Mouse (Mus musculus) hindlimb bud, embryonic 11.5 days (tissue): ENCODE data around the gene Uhmk1.
"Not testable (repeated sequence)": the region's sequence is repeated elsewhere in the genome, so short reads cannot be mapped to it uniquely, and the experiment has no call there.

Source experiments
- DNase-seq: peaks from one replicate; pipeline ENCODE4 v3.0.0-alpha.2; 2012; ENCODE audit warnings: low read depth, low spot score; ENCODE audit errors: extremely low spot score

Uhmk1 gene

GRCm38 (mm10) chr1:170214757-170215522 lies at the start of gene Uhmk1:
Gene Uhmk1 (minus strand): TSS chr1:170215397.
- no peak for DNase-seq

DNA sequence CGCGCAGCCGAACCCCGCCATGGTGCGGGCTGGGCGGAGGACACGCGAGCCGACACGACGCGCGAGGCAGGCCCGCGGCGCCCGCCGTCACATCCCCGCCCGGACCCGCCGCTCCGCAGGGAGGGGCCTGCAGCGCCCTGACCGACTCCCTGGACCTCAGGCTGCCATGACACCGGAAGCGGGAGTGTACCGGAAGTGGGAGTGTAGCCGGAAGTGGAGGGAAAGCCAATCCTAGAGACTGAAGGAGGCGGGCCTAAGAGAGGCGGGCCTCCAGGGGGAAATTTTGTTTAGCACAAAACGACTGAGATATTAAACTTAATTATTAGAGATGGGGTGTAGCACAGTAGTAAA lies 40.3 kb upstream of the Uhmk1 start:
- peak; percentile 14 for DNase-seq

- no peak for DNase-seq
These were observed 39.8 kb upstream of the Uhmk1 start for GRCm38 (mm10) chr1:170254893-170255559.

GRCm38 (mm10) chr1:170245016-170245415 lies 29.8 kb upstream of the Uhmk1 start:
- no peak for DNase-seq

DNA sequence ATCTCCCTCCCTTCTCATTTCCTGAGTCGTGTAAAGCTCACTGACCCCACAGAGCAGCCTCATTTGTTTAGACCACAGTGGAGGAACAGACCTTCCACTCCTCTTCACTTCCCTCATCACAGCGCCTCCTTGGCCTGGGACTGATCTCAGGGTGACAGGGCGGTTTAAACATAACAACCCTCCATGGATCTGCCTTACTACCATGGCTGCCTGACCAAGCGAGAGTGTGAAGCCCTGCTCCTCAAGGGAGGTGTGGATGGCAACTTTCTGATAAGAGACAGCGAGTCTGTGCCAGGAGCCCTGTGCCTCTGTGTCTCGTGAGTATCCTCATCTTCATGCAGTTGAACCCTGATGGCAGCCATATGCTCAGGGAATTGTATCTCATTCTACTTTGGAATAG lies 17.5 kb upstream of the Uhmk1 start, which contains the start of gene Sh2d1b2:
Gene Sh2d1b2, plus strand, starts transcription at position 62 of the 400 bp plus-strand sequence.
- not testable (repeated sequence) for DNase-seq

DNA sequence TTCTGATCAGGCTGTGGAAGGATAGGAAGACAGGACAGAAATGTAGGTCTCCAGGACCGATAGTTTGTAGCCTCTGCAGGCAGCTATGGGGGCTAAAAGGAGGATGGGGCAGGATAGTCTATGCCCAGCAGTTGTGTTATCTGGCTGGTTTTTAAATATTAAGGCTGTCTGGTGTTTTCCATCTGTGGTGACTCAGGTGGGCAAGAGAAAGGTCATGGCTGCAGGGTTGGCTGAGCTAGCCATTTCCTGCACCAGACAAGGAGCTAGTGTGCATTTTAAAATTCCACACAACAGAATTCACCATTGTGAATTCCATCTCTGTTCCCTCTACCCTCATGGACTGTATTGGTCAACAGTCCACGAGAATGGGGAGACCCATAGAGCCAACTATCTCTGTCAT lies 8.1 kb upstream of the Uhmk1 start:
- DNase-seq = no peak

DNA sequence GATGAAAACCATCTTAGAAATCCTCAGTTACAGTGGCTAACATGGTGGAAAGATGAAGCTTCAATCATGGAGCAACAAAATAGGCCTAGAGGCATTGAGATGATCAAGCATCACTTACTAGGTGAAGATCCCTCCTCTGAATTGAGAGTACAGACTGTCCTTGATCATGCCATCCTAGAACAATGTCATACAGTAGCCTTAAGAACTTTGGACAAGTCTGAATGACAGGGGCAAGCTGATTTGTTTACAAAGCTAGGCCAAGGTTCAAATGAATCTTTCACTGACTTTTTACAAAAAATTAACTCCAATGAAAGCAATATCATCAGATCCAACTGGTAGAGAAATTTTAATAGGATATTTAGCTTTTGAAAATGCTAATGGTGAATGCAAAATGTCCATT lies 5.2 kb upstream of the Uhmk1 start:
- no peak for DNase-seq

DNA sequence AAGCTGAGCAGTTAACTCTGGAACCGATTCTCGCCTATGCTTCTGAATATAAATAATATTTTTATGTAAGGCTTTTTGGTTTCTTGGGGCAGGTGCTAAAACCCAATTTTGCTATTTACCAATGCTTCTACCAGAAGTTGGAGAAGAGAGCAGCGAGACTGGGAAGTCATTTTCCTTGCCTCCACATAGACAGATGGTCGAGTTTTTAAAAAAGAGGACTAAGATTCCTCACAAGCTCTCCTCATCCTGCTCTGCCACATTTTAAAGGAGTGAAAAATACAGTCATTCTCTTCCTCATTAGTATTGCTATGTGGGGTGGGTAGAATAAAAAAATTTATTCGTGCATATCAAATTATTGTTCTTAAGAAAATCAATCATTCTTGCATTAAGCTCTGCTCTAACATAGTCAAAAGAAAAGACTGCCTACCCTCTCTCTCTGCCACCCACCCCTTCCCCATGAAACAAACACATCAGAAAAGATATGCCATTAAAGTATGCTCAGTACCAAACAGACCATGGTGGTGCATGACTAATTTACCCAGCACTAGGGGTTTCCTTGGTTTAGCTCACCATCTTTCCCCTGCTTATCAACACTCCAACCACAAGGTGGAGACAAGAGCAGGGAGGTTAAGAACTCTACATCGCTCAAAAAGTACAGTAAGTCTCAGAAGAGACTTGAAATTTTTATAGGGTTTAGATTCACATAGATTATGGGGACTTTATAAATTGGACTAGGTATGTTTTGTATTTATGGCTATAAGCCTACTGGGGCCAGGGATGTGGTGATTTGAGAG lies 3.1 kb upstream of the Uhmk1 start:
- DNase-seq = no peak

GRCm38 (mm10) chr1:170215590-170215989 lies 393 bp upstream of the Uhmk1 start:
- DNase-seq = no peak

DNA sequence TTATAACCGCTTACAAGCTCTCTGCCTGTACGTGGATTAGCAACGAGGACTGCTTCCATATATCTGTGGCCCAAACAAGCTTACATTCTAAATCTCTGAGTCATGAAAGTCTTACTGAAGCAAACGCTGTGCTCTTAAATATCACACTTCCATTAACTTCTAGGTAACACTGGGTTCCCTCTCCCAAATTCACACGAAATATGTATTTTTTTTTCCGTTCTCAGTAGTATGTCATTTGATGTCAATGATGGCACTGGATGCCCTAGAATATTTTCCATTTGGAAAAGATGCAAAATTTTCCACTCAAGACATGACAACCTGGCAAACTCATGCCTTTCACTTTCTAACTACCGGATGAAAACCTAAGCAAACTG lies 827 bp downstream of the Uhmk1 start:
- DNase-seq = no peak

DNA sequence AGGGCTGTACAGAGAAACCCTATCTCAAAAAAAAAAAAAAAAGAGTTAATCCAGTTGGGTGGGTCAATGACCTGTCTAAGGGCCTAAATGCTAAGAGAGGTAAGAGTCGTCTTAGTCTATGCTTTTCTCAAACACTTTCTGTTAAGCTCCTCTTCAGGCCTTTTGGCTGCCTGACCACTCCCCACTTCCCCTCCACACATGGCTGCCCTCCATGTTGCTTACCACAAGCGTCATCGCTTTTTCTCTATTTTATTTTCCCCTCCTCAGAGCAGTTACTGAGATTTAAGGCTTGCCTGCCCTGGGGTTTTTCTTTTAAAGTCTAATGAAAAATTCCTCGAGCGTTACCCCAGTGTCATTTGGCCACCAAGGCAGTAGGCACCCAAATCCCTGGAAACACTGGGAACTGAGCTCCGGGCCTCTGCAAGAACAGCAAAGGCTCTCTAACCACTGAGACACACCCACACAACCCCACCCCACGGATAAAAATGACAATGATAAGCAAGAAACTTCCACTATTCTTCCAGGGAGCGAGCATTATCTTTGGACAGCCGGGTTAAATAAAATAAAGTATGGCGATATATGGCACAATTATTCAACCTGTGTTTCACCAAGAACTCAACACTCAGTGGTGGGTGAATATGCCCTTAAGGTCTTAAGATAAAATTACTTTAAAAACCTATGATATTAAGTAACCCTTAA lies 1.9 kb downstream of the Uhmk1 start:
- DNase-seq = no peak

GRCm38 (mm10) chr1:170206395-170206794 lies 8.8 kb downstream of the Uhmk1 start:
- no peak for DNase-seq

GRCm38 (mm10) chr1:170200379-170200778 lies 14.8 kb downstream of the Uhmk1 start:
- no peak for DNase-seq

DNA sequence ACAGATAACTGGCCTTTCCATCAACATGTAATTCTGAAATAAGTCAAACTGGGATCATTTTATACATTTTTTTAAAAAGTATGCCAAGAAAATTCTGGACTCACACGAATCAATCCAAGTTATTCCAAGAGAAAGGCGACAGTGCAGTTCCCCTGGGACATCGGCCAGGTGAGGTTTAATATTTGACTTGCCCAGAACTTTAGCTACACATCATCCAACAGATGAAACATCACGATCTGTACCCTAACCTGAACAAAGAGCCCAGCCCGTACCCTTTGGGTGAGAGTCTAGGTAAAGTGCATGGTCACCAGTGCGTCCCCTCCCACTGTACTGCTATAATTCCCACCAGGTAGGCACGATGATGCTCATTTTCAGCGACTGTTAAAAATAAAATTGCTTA lies 19.0 kb downstream of the Uhmk1 start:
- no peak for DNase-seq

DNA sequence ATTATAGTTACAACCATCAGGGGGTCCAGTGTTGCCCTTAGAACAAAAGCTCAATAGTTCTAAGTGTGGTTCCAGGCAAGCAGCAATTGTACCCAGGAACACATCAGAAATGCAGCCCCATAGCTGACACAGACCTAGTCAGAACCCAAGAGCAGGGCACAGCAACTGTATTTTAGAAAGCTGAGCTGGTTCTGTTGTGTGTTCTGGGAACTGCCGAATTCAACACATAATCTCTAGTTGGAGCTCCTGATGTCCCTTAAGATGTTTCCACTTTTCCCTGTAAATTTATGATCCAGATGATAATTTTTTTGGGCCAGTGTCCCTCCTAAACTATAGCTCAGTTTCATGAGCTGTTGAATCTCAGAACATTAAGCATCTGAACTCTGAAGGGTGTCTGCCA lies 23.3 kb downstream of the Uhmk1 start:
- DNase-seq = no peak

GRCm38 (mm10) chr1:170190225-170190624 lies 25.0 kb downstream of the Uhmk1 start:
- no peak for DNase-seq

DNA sequence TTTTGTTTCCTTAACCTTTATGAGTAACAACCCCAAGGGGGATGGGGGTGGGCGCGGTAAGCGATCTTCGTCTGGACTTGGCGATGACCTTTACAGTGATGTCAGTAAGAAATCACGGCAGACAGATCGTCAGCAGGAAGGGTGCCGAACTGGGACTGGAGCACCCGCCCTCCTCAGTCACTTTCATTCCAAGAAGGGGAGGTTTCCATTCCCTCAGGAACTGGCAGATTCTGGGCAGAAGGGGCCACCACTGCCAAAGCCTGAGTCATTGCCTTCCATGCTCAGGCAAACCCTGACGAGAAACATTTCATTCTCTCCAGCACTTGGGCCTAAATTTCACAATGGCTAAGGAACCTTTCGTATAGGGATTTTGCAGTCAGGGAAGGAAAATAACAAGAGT lies 26.6 kb downstream of the Uhmk1 start:
- no peak for DNase-seq

DNA sequence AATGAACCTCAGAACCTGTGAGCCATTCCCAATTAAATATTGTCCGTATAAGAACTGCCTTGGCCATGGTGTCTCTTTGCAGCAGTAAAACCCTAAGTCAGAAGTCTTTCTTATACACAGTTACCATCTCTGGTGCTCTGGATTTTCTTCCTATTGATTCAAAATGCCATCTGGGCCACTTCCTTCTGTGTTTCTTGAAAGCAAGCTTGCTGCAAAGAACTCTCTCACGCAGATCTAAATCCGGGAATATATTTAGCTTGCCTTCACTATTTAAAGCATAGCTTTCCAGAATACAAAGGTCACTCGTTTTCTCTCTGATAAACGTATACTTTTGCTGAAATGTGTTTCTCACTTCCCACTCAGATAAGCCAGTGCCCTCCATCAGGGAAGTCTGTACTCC lies 28.7 kb downstream of the Uhmk1 start:
- no peak for DNase-seq

GRCm38 (mm10) chr1:170185137-170185536 lies 30.1 kb downstream of the Uhmk1 start:
- DNase-seq = no peak

DNA sequence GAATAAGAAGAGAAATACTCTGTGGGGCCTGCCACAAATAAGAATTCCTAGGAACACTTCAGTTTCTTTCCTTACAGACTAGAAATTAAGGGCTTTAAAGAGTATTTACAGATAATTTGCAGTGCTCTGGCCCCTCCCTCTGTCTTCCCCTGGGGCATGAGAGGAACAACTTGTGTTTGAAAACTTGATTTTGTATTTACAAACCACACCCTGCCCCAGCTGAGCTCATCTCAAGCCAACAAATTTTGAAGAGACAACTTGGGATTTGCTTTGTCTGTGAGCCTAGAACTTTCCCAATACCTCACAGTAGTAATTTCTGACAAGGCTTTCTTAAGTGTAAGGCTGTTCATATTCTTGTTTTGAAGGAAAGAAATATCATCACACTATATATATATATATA lies 32.5 kb downstream of the Uhmk1 start:
- DNase-seq = no peak

DNA sequence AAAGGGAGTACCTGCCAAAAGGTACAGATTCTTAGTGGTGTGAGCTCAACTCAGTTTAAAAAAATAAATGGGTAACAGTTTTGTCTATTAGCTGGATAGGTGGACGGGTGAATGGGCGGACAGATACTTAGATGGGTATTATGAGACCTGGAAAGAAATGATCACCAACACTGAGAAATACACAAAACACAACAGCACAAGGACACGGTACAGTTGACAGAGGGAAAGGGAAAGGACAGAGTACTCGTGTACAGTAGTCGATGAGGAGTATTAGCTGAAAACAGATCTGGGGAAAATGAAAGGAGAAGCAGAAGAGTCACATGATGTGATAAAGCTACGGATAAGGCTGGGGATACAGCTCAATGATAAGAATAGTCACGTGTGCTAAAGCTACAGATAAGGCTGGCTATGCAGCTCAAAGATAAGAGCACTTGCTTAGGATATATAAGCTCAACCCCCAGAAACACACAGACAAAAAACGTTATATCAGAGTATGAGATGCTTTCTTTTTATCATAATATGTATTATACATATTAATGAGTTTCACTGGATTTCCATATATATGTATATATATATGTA lies 38.4 kb downstream of the Uhmk1 start:
- no peak for DNase-seq
